Mouse (Mus musculus) CH12.LX (cell line): ENCODE measurements at regions not wholly inside any gene's neighbourhood (a gene's known extent, or its start where the extent isn't known, plus 50 kb on each side); places are given as distances from the start of the nearest gene placed in this dataset.

ENCODE experiments used
- DNase-seq: peaks from one replicate; pipeline ENCODE4 v3.0.0-alpha.2; 2013; ENCODE audit errors: extremely low read depth
- H3K27ac ChIP-seq: 2 replicates; pipeline ENCODE4 v1.5.1; 2012; ENCODE audit warnings: low read depth, mild to moderate bottlenecking, control low read depth, moderate library complexity; ENCODE audit not compliant: insufficient read depth
- H3K27me3 ChIP-seq: replicated peaks from 2 replicates; pipeline ENCODE3; 2012; ENCODE audit warnings: inconsistent platforms
- H3K36me3 ChIP-seq, 2 experiments: replicated peaks in 1 of 2; 2 replicates each; pipeline versions ENCODE3 to v1.6.1; 2012; ENCODE audit warnings: inconsistent platforms in 1 of 2, low read length in 1 of 2, mild to moderate bottlenecking in 1 of 2, mixed read lengths in 1 of 2, moderate library complexity in 1 of 2; ENCODE audit not compliant: control insufficient read depth in 1 of 2, insufficient read depth in 1 of 2
- H3K4me1 ChIP-seq, 2 experiments: 2 replicates each; pipeline ENCODE4 v1.6.1; 2012; ENCODE audit warnings: inconsistent platforms in 1 of 2, moderate library complexity in 1 of 2; ENCODE audit not compliant: insufficient read depth in 2 of 2, control insufficient read depth in 1 of 2
- H3K4me2 ChIP-seq: 2 replicates; pipeline ENCODE4 v1.6.1; 2012; ENCODE audit warnings: low read depth, mild to moderate bottlenecking, control low read depth; ENCODE audit not compliant: poor library complexity, insufficient read depth, severe bottlenecking
- H3K4me3 ChIP-seq, 3 experiments: fragments of 150-350 bp in 1 of 3; sonication (generic) in 1 of 3; replicated peaks in 1 of 3; 2 replicates each; pipeline versions ENCODE3 to v1.5.1; 2011 to 2012; ENCODE audit warnings: low read depth in 2 of 3, low read length in 2 of 3, mild to moderate bottlenecking in 2 of 3, moderate library complexity in 2 of 3, control low read depth in 1 of 3, improper control_type of control experiment in 1 of 3, inconsistent platforms in 1 of 3, mixed read lengths in 1 of 3; ENCODE audit not compliant: poor library complexity in 1 of 3
- H3K79me2 ChIP-seq: replicated peaks from 2 replicates; pipeline ENCODE4 v1.6.1; 2012; ENCODE audit warnings: mild to moderate bottlenecking, moderate library complexity; ENCODE audit not compliant: control insufficient read depth, poor library complexity, insufficient read depth, severe bottlenecking; ENCODE audit errors: extremely low read depth
- H3K9ac ChIP-seq: 2 replicates; pipeline ENCODE4 v1.6.1; 2012; ENCODE audit warnings: low read depth, mild to moderate bottlenecking, control low read depth, moderate library complexity; ENCODE audit not compliant: insufficient read depth
- H3K9me3 ChIP-seq: replicated peaks from 2 replicates; pipeline ENCODE3; 2012; ENCODE audit warnings: low read length, inconsistent platforms, mixed read lengths
- BHLHE40 ChIP-seq: IDR thresholded peaks from 2 replicates; pipeline ENCODE4 v1.6.1; 2011; ENCODE audit warnings: mild to moderate bottlenecking, low read depth, low read length, improper control_type of control experiment
- CHD2 ChIP-seq: IDR thresholded peaks from 2 replicates; pipeline ENCODE4 v1.6.1; 2011; ENCODE audit warnings: low read length, improper control_type of control experiment
- CTCF ChIP-seq, 2 experiments: IDR thresholded peaks in 1 of 2; conservative IDR thresholded peaks in 1 of 2; 2 replicates each; pipeline ENCODE4 v1.5.1; 2011 to 2012; ENCODE audit warnings: low read depth in 2 of 2, low read length in 2 of 2, improper control_type of control experiment in 1 of 2, inconsistent platforms in 1 of 2, mild to moderate bottlenecking in 1 of 2, moderate library complexity in 1 of 2
- E2F4 ChIP-seq: IDR thresholded peaks from 2 replicates; pipeline ENCODE4 v1.6.1; 2011; ENCODE audit warnings: low read depth, low read length, improper control_type of control experiment; ENCODE audit not compliant: insufficient replicate concordance
- EP300 ChIP-seq: IDR thresholded peaks from 2 replicates; pipeline ENCODE4 v1.6.1; 2011; ENCODE audit warnings: low read length, improper control_type of control experiment
- ETS1 ChIP-seq: conservative IDR thresholded peaks from 2 replicates; pipeline ENCODE4 v1.6.1; 2012; ENCODE audit warnings: low read depth, mild to moderate bottlenecking, inconsistent platforms, low read length, improper control_type of control experiment, moderate library complexity
- JUN ChIP-seq: IDR thresholded peaks from 2 replicates; pipeline ENCODE4 v1.6.1; 2011; ENCODE audit warnings: low read depth, mild to moderate bottlenecking, low read length, improper control_type of control experiment, moderate library complexity; ENCODE audit not compliant: insufficient read depth
- JUND ChIP-seq: conservative IDR thresholded peaks from 2 replicates; pipeline ENCODE4 v1.6.1; 2011; ENCODE audit warnings: low read depth, low read length, improper control_type of control experiment
- KAT2A ChIP-seq: IDR thresholded peaks from 2 replicates; pipeline ENCODE4 v1.6.1; 2012; ENCODE audit warnings: low read length, improper control_type of control experiment, inconsistent platforms; ENCODE audit not compliant: insufficient replicate concordance
- MAFK ChIP-seq: IDR thresholded peaks from 2 replicates; pipeline ENCODE4 v1.6.1; 2011; ENCODE audit warnings: low read length, improper control_type of control experiment; ENCODE audit not compliant: insufficient replicate concordance
- MYC ChIP-seq: IDR thresholded peaks from 2 replicates; pipeline ENCODE4 v1.6.1; 2011; ENCODE audit warnings: low read depth, mild to moderate bottlenecking, improper control_type of control experiment, low read length
- NRF1 ChIP-seq: IDR thresholded peaks from 2 replicates; pipeline ENCODE4 v1.6.1; 2014; ENCODE audit warnings: low read depth, mild to moderate bottlenecking, inconsistent platforms, low read length, improper control_type of control experiment, moderate library complexity
- PAX5 ChIP-seq: IDR thresholded peaks from 2 replicates; pipeline ENCODE4 v1.6.1; 2012; ENCODE audit warnings: low read length, inconsistent platforms, mixed read lengths
- POLR2A ChIP-seq: IDR thresholded peaks from 2 replicates; pipeline ENCODE4 v1.6.1; 2011; ENCODE audit warnings: low read depth, mild to moderate bottlenecking, improper control_type of control experiment, low read length
- RCOR1 ChIP-seq: conservative IDR thresholded peaks from 2 replicates; pipeline ENCODE4 v1.6.1; 2012; ENCODE audit warnings: low read depth, mild to moderate bottlenecking, inconsistent platforms, low read length, improper control_type of control experiment
- USF1 ChIP-seq: IDR thresholded peaks from 2 replicates; pipeline ENCODE4 v1.6.1; 2014; ENCODE audit warnings: low read depth, mild to moderate bottlenecking, inconsistent platforms, low read length, improper control_type of control experiment
- USF2 ChIP-seq: conservative IDR thresholded peaks from 2 replicates; pipeline ENCODE4 v1.6.1; 2011; ENCODE audit warnings: low read depth, low read length, improper control_type of control experiment
- ZC3H11A ChIP-seq: IDR thresholded peaks from 2 replicates; pipeline ENCODE4 v1.6.1; 2012; ENCODE audit warnings: low read depth, mild to moderate bottlenecking, inconsistent platforms, low read length, improper control_type of control experiment
- ZKSCAN1 ChIP-seq: IDR thresholded peaks from 2 replicates; pipeline ENCODE4 v1.6.1; 2012; ENCODE audit warnings: low read depth, inconsistent platforms, low read length, improper control_type of control experiment, borderline replicate concordance
- ZNF384 ChIP-seq: IDR thresholded peaks from 2 replicates; pipeline ENCODE4 v1.6.1; 2012; ENCODE audit warnings: low read depth, low read length, improper control_type of control experiment, inconsistent platforms
- dilution Hi-C: fragments of 300-500 bp; cut with MboI; formaldehyde crosslinking; loops from 2 replicates; pipeline ENCODE4 v1.14.3; 2020; ENCODE audit warnings: low sequenced_read_pairs; ENCODE audit not compliant: extremely low pct_unique_long_range_greater_than_20kb, extremely low pct_ligation_motif_present
- in situ Hi-C: fragments of 300-500 bp; cut with MboI; formaldehyde crosslinking; loops from 3 replicates; pipeline ENCODE4 v1.14.3; 2019; ENCODE audit warnings: low sequenced_read_pairs, low pct_ligation_motif_present, low pct_unique_long_range_greater_than_20kb, mixed read lengths

- Histone ChIP-seq H3K27ac (no peak overlapping the region), H3K4me1 (peaks cover 5 to 25% of the 10 kb centered on the region in 2 experiments), H3K36me3 (no peaks in the 10 kb centered on the region), H3K9me3 (no peaks in the 10 kb centered on the region), H3K4me2 (no peak overlapping the region), H3K4me3 (no peak overlapping the region), H3K79me2 (no peaks in the 10 kb centered on the region), H3K27me3 (no peaks in the 10 kb centered on the region), H3K9ac (no peak overlapping the region)
- no peak for TF ChIP-seq BHLHE40
- TF ChIP-seq PAX5 = no peak
- dilution Hi-C loops (no loop called here), in situ Hi-C loops (no loop called here)
- DNase-seq = no peak
These were observed 296.7 kb downstream of the Klf6 start for GRCm38 (mm10) chr13:6157946-6158345.

- Histone ChIP-seq H3K27me3 (no peaks in the 10 kb centered on the region), H3K79me2 (no peaks in the 10 kb centered on the region), H3K4me1 (peaks cover 5 to 25% of the 10 kb centered on the region in 2 experiments), H3K4me3 (no peak overlapping the region), H3K27ac (no peak overlapping the region), H3K4me2 (peak overlapping the region; percentile 15; the same call in 1 of the 2 replicates), H3K9me3 (no peaks in the 10 kb centered on the region), H3K36me3 (no peaks in the 10 kb centered on the region), H3K9ac (no peak overlapping the region)
- TF ChIP-seq USF1 (peak; percentile 62), USF2 (peak; percentile 59; the same call in 1 of the 2 replicates), KAT2A (no peak)
- dilution Hi-C loops = no loop called here
- peak; percentile 83 for DNase-seq
- in situ Hi-C loops = no loop called here
These were observed 298.1 kb downstream of the Klf6 start for GRCm38 (mm10) chr13:6159412-6159811.

DNA sequence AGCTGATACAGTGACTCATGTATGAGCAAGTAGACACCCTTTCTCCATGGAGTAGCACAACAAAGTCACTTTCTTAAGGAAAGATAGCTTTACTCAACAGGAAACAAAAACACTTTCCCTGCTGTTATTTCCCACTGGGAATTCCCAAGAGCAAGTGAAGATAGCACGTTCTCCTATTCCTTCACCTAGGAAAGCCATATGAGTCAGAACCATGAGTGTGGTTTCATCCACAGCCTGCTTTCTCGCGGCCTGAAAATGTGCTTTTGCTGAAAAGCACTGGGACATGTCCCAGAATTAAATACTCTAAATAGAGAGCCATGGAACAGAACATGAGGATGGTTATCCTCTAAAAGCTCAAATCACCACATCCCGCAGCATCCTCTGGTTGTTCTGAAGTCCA, 304.6 kb downstream of the Klf6 start:
- TF ChIP-seq JUN (no peak), CHD2 (no peak), ZNF384 (no peak), KAT2A (no peak), CTCF (conservative IDR thresholded peaks at IDR 0.05 in 1 of 2, IDR thresholded peaks at IDR 0.05 in 1 of 2; ENCODE audit: low read depth in 2 of 2, low read length in 2 of 2) (no peak), MYC (no peak), PAX5 (no peak), ZKSCAN1 (no peak), JUND (no peak), ZC3H11A (no peak), POLR2A (no peak), MAFK (no peak), E2F4 (no peak), EP300 (no peak), BHLHE40 (no peak), NRF1 (no peak), ETS1 (no peak), RCOR1 (no peak)
- H3K27ac ChIP-seq = no peak overlapping the region
- H3K9ac ChIP-seq = no peak overlapping the region
- DNase-seq = no peak
- H3K36me3 ChIP-seq = no peaks in the 10 kb centered on the region
- in situ Hi-C loops (no loop called here), dilution Hi-C loops (no loop called here)
- H3K79me2 ChIP-seq = no peaks in the 10 kb centered on the region
- no peak overlapping the region for H3K4me3 ChIP-seq
- H3K4me2 ChIP-seq = no peak overlapping the region
- no peaks in the 10 kb centered on the region for H3K9me3 ChIP-seq
- peaks cover 4 to 15% of the 10 kb centered on the region in 2 experiments for H3K4me1 ChIP-seq
- no peaks in the 10 kb centered on the region for H3K27me3 ChIP-seq
